Mouse (Mus musculus) ES-E14 (cell line): ENCODE measurements at regions not wholly inside any gene's neighbourhood (a gene's known extent, or its start where the extent isn't known, plus 50 kb on each side); places are given as distances from the start of the nearest gene placed in this dataset.

ENCODE experiments used
- CHD2 ChIP-seq: IDR thresholded peaks from 2 replicates; pipeline ENCODE4 v1.6.1; 2014; ENCODE audit warnings: mild to moderate bottlenecking, low read depth, low read length, inconsistent platforms
- MAFK ChIP-seq: IDR thresholded peaks from 2 replicates; pipeline ENCODE4 v1.6.1; 2014; ENCODE audit warnings: mild to moderate bottlenecking, low read depth, low read length, inconsistent platforms; ENCODE audit not compliant: insufficient read depth
- ZC3H11A ChIP-seq: IDR thresholded peaks from 2 replicates; pipeline ENCODE4 v1.6.1; 2012; ENCODE audit warnings: low read depth, mild to moderate bottlenecking, inconsistent platforms, low read length, borderline replicate concordance
- ZNF384 ChIP-seq: IDR thresholded peaks from 2 replicates; pipeline ENCODE4 v1.6.1; 2012; ENCODE audit warnings: low read depth, low read length, inconsistent platforms

DNA sequence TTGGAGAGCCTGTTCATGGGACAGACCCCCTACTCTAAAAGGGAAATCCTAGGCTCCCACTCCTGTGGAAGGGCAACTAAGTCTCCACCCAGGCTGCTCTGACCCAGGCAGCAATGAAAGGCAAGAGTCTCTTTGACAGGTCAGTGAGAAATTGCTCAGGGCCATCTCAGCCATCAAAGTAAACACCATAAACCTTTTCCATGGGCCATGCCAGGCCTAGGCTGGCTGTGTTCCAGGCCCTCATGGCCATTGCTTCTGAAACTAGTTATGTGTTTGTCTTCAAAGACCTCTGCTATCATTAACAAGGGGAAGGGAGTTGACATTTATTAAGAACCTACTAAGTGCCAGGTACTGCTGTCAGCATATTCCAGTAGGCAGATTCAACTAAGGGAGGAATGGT lies 101.8 kb upstream of the Slc22a23 start:
- TF ChIP-seq ZNF384 (no peak), MAFK (no peak), ZC3H11A (no peak), CHD2 (no peak)
